Mouse (Mus musculus): ENCODE measurements around the gene Zbtb38. TPM values are rescaled to one million over a fixed set of nuclear protein-coding genes. Genes with fewer than 3 reads are reported as not detected.
A peak's percentile ranks its signal among the peaks of the same experiment; 100 is the strongest.

The Zbtb38 gene
- total and polyA plus RNA-seq, 2 experiments from 2014 or later = 38.7 to 46.5 TPM

- DNase-seq (ENCODE audit: low spot score) (no peak), ATAC-seq (no peak)
- Histone ChIP-seq H3K4me1 (ENCODE audit: insufficient read depth, low read length) (0 out of 2 replicates have a peak, but pooled peaks cover 3% of the 10 kb centered on the region), H3K27ac (no peak overlapping the region), H3K9me3 (ENCODE audit: low read length) (no peaks in the 10 kb centered on the region), H3K4me3 (ENCODE audit: low read length) (no peak overlapping the region), H3K27me3 (ENCODE audit: insufficient read depth, low read length) (no peaks in the 10 kb centered on the region), H3K9ac (replicated peaks; ENCODE audit: low read length) (no peak overlapping the region), H3K4me2 (ENCODE audit: low read depth, low read length) (no peak overlapping the region), H3K36me3 (ENCODE audit: insufficient read depth, low read length) (no peaks in the 10 kb centered on the region)
- TF ChIP-seq CTCF (IDR thresholded peaks at IDR 0.05; ENCODE audit: low read depth) = no peak
- 84% methylated on average over 11 of the region's 11 CpGs for WGBS
Measured at GRCm38 (mm10) chr9:96753921-96754624, 1.4 kb upstream of the Zbtb38 start.

- WGBS = 91% methylated on average over 8 of the region's 8 CpGs
- H3K36me3 ChIP-seq (ENCODE audit: insufficient read depth, low read length) = no peaks in the 10 kb centered on the region
- ATAC-seq (no peak), DNase-seq (ENCODE audit: low spot score) (no peak)
- H3K4me1 ChIP-seq (ENCODE audit: insufficient read depth, low read length) = no peaks in the 10 kb centered on the region
- no peak overlapping the region for H3K9ac ChIP-seq (replicated peaks; ENCODE audit: low read length)
- no peak for TF ChIP-seq CTCF (IDR thresholded peaks at IDR 0.05; ENCODE audit: low read depth)
- H3K9me3 ChIP-seq (ENCODE audit: low read length) = no peaks in the 10 kb centered on the region
- 0 out of 2 replicates have a peak overlapping the region, but pooled peaks have one; percentile 26 for H3K27ac ChIP-seq
- H3K27me3 ChIP-seq (ENCODE audit: insufficient read depth, low read length) = no peaks in the 10 kb centered on the region
- no peak overlapping the region for H3K4me2 ChIP-seq (ENCODE audit: low read depth, low read length)
- H3K4me3 ChIP-seq (ENCODE audit: low read length) = no peak overlapping the region
Measured at GRCm38 (mm10) chr9:96753392-96753791, 761 bp upstream of the Zbtb38 start.

GRCm38 (mm10) chr9:96751821-96752602 is 619 bp downstream of the Zbtb38 start:
- peak overlapping the region; percentile 15; the same call in 1 of the 2 replicates for H3K27ac ChIP-seq
- H3K36me3 ChIP-seq (ENCODE audit: insufficient read depth, low read length) = no peaks in the 10 kb centered on the region
- no peak overlapping the region for H3K9ac ChIP-seq (replicated peaks; ENCODE audit: low read length)
- ATAC-seq (peak; percentile 47; the same call in 1 of the 2 replicates), DNase-seq (ENCODE audit: low spot score) (no peak)
- no peak overlapping the region for H3K4me2 ChIP-seq (ENCODE audit: low read depth, low read length)
- WGBS = 88% methylated on average over 15 of the region's 15 CpGs
- no peaks in the 10 kb centered on the region for H3K4me1 ChIP-seq (ENCODE audit: insufficient read depth, low read length)
- H3K9me3 ChIP-seq (ENCODE audit: low read length) = no peaks in the 10 kb centered on the region
- no peak overlapping the region for H3K4me3 ChIP-seq (ENCODE audit: low read length)
- no peaks in the 10 kb centered on the region for H3K27me3 ChIP-seq (ENCODE audit: insufficient read depth, low read length)
- no peak for TF ChIP-seq CTCF (IDR thresholded peaks at IDR 0.05; ENCODE audit: low read depth)

- Histone ChIP-seq H3K9me3 (ENCODE audit: low read length) (no peaks in the 10 kb centered on the region), H3K9ac (replicated peaks; ENCODE audit: low read length) (no peak overlapping the region), H3K4me1 (ENCODE audit: insufficient read depth, low read length) (no peaks in the 10 kb centered on the region), H3K4me2 (ENCODE audit: low read depth, low read length) (no peak overlapping the region), H3K36me3 (ENCODE audit: insufficient read depth, low read length) (no peaks in the 10 kb centered on the region), H3K27ac (no peak overlapping the region), H3K27me3 (ENCODE audit: insufficient read depth, low read length) (no peaks in the 10 kb centered on the region), H3K4me3 (ENCODE audit: low read length) (no peak overlapping the region)
- DNase-seq (ENCODE audit: low spot score) = no peak
- 96% methylated on average over 11 of the region's 11 CpGs for WGBS
- ATAC-seq = no peak
- no peak for TF ChIP-seq CTCF (IDR thresholded peaks at IDR 0.05; ENCODE audit: low read depth)
Measured at GRCm38 (mm10) chr9:96750636-96751035, 2.0 kb downstream of the Zbtb38 start.

GRCm38 (mm10) chr9:96746527-96746926 is 6.1 kb downstream of the Zbtb38 start:
- no peak overlapping the region for H3K4me3 ChIP-seq (ENCODE audit: low read length)
- ATAC-seq = no peak
- H3K27ac ChIP-seq = no peak overlapping the region
- no peaks in the 10 kb centered on the region for H3K36me3 ChIP-seq (ENCODE audit: insufficient read depth, low read length)
- H3K9me3 ChIP-seq (ENCODE audit: low read length) = no peaks in the 10 kb centered on the region
- no peak overlapping the region for H3K9ac ChIP-seq (replicated peaks; ENCODE audit: low read length)
- no peaks in the 10 kb centered on the region for H3K4me1 ChIP-seq (ENCODE audit: insufficient read depth, low read length)
- no peaks in the 10 kb centered on the region for H3K27me3 ChIP-seq (ENCODE audit: insufficient read depth, low read length)
- DNase-seq (ENCODE audit: low spot score) = no peak
- 95% methylated on average over 9 of the region's 9 CpGs for WGBS
- TF ChIP-seq CTCF (IDR thresholded peaks at IDR 0.05; ENCODE audit: low read depth) = no peak
- no peak overlapping the region for H3K4me2 ChIP-seq (ENCODE audit: low read depth, low read length)

- 87% methylated on average over 2 of the region's 2 CpGs for WGBS
- no peak for ATAC-seq
- no peak for TF ChIP-seq CTCF (IDR thresholded peaks at IDR 0.05; ENCODE audit: low read depth)
- Histone ChIP-seq H3K4me1 (ENCODE audit: insufficient read depth, low read length) (no peaks in the 10 kb centered on the region), H3K9ac (replicated peaks; ENCODE audit: low read length) (no peak overlapping the region), H3K27me3 (ENCODE audit: insufficient read depth, low read length) (no peaks in the 10 kb centered on the region), H3K27ac (no peak overlapping the region), H3K4me3 (ENCODE audit: low read length) (no peak overlapping the region), H3K36me3 (ENCODE audit: insufficient read depth, low read length) (no peaks in the 10 kb centered on the region), H3K9me3 (ENCODE audit: low read length) (no peaks in the 10 kb centered on the region), H3K4me2 (ENCODE audit: low read depth, low read length) (no peak overlapping the region)
- DNase-seq (ENCODE audit: low spot score) = no peak
Measured at GRCm38 (mm10) chr9:96744909-96745308, 7.7 kb downstream of the Zbtb38 start.
